Mouse (Mus musculus): Measurements from ENCODE around the gene Hsd17b10.

Gene Hsd17b10

DNA sequence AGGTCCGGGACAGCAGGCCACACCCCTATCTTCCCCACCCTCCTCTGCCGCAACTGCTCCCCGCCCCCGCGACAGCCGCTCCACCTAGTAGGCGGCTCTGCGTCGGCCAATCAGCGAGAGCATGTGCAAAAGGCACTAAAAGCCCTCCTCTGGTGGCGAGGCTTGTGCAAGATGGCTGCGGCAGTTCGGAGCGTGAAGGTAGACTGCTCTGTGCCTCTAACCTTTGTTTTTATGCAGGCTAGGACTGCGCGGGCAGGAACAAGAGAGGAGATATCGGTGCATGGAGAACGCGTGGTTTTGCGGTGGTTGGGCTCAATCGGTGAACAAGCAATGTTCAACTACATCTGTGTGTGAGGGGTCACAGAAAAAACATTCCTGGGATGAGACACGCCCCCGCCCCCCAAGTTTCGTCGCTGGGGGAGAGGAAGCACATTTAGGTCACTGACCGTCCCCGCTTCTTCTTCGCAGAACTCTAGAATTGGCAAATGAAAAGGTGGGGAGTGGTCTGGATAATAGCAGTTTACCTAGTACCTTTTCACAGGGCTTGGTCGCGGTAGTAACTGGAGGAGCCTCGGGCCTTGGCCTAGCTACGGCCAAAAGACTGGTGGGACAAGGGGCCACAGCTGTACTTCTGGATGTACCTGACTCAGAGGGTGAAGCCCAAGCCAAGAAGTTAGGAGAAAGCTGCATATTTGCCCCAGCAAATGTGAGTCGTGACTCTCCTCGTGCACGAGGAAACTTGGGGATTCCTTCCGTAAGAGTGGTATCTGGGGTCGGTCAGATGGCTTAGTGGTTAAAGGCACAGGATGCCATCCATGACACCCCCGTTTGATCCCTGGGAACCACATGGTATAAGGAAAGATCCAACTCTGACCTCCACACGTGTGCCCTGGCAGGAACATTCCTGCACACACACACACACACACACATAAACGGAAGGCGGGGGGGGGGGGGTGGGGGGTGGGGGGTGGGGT, at the start of gene Hsd17b10:
Gene Hsd17b10, plus strand, starts transcription at position 109 of the 974 bp plus-strand sequence.
- DNase-seq (ENCODE audit: low spot score) = peak; percentile 69

GRCm38 (mm10) chrX:151999006-151999710, 2.5 kb upstream of the Hsd17b10 start:
- DNase-seq (ENCODE audit: low spot score) = no peak

- no peak for DNase-seq (ENCODE audit: low spot score)
These were observed 412 bp upstream of the Hsd17b10 start for GRCm38 (mm10) chrX:152001182-152001684.

DNA sequence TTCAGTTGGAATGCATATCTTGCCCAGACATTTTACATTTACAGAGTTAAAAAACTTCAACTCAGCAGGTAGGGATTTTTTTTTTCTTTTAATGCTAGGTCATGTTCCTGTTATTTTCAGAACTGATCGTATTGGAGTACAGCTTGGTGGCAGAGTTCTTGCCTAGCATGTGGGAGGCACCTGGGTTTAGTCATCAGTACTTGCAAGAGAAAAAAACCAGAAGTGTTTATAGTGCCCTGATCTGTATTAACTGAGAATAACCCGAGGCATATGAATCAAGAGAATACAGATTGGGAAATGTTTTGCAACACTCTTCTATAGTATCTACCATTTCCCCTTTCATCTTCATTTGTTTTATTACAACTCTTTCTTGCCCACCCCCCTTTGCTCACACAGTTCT, 1.2 kb downstream of the Hsd17b10 start:
- DNase-seq (ENCODE audit: low spot score) = no peak

DNA sequence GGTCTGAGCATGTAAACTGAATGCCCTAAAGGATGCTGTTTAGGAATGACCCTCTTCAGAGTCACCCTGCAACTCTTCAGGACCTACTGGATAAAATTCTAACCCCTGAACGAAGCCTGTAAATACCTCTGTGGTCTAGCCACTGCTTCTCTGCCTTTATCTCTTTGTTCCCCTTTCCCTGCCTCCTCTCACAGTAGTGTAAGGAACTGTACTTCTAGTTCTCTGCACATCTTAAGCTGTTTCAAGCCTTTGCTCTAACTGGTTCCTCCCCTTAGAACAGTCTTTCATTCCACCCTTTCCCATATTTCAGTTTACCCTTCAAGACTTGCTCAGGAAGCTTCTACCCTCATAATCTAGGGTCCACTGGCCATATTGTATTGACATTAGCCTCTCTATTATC, 6.2 kb downstream of the Hsd17b10 start:
- no peak for DNase-seq (ENCODE audit: low spot score)

DNA sequence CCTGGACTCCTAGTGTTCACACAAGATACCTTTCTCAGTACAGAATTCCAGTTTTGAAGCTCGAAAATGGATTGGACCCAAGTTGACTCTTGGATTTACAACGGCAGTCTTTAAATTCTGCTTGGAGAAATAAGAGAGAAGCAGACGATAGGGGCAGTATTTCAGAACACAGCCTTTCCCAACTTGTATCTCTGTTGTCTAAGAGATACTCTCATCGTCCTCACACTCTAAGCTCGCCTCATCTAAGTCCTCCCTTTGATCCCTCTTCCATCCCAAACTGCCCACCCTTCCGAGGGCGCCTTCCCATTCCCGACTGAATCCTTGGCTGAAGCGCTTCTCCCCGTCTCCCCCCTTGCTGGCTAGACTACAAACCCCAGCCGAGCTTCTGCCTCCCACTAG, 14.1 kb downstream of the Hsd17b10 start:
- DNase-seq (ENCODE audit: low spot score) = no peak

DNA sequence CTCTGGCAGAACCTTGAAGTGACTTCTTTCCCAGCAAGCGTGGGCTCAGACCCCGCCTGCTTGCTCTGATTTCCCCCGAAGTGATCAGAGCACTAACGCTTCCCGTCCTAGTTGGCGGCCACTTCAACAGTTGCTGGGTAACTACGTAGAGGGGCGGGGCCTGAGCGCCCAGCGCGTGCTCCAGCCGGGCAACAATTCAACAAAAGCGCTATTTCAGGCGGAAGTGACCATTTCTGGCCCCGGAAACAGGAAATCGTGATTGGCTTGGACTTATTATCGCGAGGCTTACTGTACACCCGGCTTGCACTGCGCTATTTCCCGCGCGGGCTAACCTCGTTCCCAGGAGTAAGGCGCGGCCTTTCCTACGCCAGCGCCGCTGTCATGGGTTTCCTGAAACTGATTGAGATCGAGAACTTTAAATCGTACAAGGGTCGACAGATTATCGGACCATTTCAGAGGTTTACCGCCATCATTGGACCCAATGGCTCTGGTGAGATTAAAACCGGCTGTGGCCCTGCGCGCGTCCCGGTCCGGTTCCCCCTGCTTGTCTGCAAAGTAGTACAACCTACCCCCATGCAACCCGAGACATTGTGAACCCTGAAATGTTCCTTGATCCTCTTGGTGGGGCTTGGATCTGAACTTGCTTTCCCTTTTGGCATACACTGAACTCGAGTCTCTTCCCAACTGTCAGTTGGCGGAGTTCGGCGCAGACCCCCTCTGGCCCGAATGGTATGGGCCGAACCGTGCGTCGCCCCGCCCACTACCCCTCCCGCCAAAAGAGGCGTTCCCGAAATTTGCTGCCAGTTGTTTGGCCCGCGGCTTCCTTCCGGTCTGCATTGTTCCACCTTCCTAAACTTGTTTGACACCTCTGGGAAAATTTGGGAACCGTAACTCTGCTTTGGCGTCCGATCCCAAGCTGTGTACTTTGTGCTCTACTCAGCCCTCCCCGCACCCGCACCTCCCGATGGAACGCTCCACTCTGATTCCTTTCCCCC, 14.8 kb downstream of the Hsd17b10 start, which contains the start of the genes Ribc1 and Smc1a:
Gene Ribc1, minus strand, starts transcription at position 145 of the 995 bp plus-strand sequence.
Gene Smc1a, plus strand, starts transcription at position 278 of the 995 bp plus-strand sequence.
- peak; percentile 79 for DNase-seq (ENCODE audit: low spot score)

- no peak for DNase-seq (ENCODE audit: low spot score)
These were observed 15.5 kb downstream of the Hsd17b10 start for GRCm38 (mm10) chrX:152017186-152017585.

DNA sequence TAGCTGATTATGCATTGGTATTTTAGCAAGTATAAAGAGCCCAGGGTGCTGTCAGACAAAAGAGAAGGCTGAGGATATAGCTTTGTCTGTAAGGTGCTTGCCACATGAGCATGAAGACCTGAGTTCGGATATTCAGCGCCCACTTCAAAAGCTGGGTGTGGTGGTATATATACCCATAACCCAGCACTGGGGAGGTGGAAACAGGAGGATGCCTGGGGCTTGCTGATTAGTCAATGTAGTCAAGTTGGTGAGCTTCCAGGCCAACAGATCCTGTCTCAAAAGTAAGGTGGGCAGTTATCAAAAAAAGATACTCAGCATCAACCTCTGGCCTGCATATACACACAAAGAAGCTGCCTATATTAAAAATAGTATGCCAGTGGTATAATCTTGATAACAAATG, 17.6 kb downstream of the Hsd17b10 start:
- peak; percentile 5 for DNase-seq (ENCODE audit: low spot score)

DNA sequence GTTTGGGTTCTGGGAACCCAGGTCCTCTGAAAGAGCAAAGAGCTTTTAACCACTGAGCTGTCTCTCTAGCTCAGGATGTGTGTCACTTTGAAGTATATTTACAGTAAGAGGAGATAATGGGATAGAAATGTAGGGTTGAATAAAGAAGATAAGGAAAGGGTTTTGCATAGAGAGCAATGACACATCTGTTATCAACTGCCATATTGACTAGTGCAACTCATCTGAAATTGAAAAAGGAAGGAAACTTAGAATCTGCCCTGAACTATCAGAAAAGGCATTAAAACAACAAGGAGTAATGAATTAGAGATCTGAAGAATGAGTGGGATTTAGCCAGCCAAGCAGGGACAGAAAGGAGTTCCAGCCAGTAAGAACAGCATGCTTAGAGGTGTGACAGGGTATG, 38.2 kb downstream of the Hsd17b10 start:
- no peak for DNase-seq (ENCODE audit: low spot score)

DNA sequence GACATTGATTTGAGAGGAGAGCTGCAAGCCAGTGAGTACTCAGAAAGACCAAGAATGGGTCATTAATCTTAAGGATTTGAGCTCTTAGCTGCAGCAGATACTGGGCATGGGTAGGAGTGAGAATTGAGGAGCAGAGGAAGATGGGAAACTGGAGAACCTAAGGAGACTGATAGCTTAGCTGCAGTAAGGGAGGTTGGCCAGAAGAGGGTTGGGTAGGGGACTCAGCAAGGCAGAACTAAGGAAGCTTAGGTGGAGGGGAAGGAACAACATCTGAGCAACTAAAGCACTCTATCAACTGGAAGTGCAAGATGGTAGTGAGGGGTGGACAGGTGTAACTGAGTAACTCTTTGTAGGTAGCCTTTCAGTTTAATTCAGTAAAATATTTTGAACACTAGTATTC, 45.6 kb downstream of the Hsd17b10 start:
- no peak for DNase-seq (ENCODE audit: low spot score)

GRCm38 (mm10) chrX:152052546-152052945, 50.9 kb downstream of the Hsd17b10 start:
- DNase-seq (ENCODE audit: low spot score) = no peak
